Mouse (Mus musculus) cerebellum, adult 18-20 months (tissue): Measurements from ENCODE around the gene Pip4k2a.
"Not testable (repeated sequence)": the region's sequence is repeated elsewhere in the genome, so short reads cannot be mapped to it uniquely, and the experiment has no call there.

Experiments
- DNase-seq, 2 experiments: peaks; one replicate each; pipeline ENCODE4 v3.0.0; 2021

Gene Pip4k2a

DNA sequence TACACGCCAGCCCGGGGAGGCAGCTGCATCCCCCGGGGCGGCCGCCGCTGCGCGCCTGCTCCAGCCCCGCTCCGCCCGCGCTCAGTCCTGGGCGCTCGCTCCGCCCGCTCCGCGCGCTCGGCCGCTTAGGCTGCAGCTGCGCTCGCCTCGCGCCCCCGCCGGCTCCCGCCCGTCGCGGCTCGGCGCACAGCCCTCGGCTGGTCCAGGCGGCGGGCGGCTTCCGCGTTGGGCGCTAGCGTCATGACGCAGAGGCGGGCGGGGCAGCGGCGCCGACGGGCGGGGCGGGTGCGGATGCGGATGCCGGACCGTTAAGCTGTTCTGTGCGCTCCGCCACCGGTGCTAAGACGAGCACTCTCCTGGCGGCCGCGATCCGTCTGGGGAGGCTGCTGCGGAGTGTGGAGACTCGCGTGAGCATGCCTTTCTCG is at the start of gene Pip4k2a, which contains the start of gene 4930426L09Rik:
TSS of gene Pip4k2a (minus strand) at position 73 of the 425 bp plus-strand sequence.
TSS of gene 4930426L09Rik (plus strand) at position 290 of the 425 bp plus-strand sequence.
- peak; percentile 93 to 95 for DNase-seq

DNA sequence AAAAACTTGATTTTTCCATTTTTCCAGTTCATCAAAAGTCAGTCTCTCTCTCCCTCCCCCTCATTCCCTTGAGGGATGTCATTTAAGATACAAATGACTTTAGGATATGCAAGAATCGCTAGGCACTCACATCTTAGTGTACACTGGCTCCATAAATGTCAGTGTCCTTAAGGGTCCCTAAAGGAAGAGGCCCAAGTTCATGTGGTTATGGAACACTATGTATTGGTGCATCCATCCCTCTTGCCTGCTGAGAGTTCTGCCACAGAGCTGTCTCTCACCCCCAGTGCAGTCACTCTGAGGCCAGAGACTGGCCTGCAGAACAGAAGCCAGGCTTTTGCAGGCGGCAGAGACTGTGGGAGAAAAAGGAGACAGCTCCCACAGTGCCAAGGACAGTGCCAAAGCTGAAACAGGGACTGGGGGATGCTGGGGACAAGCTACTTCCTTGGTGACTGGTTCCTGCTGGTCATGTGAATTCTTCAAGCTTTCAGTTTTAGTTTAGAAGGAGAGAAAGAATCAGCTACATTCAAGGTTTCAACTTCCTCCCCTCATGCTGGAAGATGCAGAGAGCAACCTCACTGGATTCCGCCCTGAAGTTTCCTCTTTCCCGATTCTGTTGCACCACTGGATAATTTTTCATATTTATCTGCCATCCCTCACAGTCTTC is 40.1 kb upstream of the Pip4k2a start:
- DNase-seq: no peak

DNA sequence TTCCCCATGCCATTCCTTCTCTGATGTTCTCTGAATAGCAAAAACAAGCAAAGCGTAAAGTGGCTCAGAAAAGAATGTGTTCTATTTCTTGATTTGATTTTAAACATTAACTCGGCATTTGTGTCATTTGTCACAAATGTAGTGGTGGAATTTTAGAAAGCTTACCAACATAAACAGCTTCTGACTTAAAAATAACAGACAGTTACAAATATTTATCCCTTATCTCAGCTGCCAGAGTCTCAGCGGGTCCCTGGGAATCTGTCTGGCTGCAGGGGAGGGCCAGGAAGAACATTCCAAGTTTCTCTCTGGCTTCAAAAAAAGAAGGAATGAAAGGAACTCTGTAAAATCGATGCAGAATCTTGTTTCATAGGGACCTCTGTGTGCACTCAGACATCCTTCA is 39.5 kb upstream of the Pip4k2a start:
- DNase-seq: no peak

DNA sequence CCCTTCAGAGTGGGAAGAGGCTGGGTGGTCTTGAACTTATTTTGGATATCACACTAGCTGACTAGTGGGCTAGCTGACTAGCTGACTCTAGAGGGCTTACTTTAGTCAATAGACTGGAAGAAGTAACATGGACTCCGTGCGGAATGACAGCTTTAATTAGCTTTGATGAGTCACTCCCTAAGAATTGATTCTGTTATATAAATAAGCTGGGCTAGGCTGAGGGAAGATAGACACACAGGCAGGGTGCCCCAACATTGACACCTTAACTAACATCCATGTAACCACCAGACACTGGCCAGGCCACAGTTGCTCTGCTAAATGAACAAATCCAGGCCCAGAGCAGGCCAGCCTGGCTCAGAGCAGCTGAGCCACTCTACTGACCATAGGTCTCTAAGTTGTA is 26.9 kb upstream of the Pip4k2a start:
- DNase-seq: no peak

DNA sequence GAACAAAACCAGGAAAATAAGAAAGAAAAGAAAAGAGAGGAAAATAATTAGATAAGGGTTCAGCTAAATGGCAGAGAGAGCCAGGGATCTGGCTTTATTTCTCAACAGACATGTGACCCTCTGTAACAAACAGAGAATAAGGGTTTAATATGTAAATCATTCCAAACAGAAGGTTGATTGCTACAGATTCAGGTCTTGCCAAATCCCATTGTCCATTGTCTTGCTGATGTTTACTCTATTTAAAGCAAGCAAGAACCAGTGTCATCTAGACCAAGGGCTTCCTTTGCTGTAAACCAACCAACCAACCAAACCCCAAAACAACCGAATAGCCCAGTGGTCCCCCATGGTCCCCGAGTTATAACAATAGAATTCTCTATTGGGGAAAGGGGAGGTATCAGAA is 20.1 kb upstream of the Pip4k2a start:
- no peak for DNase-seq

DNA sequence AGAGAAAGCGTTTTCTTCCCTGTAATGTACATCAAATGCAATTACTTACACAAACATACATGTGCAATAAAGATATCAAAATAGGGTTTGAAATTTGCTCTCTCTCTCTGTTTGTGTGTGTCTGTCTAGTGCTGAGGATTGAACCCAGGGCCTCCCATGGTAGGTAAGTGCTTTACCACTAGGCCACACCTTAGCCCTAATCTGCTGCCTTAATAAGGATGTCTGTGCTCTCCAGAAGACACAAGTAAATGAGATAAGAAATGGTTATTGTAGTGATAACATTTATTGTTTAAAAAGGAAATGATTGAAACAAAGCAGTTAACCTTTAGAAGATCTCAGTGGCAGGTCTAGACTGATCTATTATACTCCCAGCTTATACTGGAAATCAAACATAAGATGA is 18.9 kb upstream of the Pip4k2a start:
- DNase-seq: no peak

DNA sequence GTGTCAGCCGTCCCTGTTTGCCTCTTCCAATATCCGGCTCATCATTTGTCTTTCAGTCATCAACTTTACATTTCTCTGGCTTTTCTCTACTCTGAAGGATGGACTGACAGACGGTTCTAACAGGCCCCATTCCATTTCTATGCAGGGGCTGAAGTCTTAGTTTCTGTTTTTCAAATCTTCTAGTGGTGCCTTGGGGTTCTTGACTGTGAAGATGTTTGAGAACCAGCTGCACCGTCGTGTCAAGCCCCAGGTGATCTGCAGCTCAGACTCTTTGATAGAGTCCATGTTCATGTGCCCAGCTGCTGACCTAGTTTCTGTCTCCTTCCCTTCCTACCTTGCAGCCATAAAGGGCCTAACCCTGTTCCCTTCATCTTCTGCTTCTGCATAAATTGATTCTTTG is 18.4 kb upstream of the Pip4k2a start:
- no peak for DNase-seq

DNA sequence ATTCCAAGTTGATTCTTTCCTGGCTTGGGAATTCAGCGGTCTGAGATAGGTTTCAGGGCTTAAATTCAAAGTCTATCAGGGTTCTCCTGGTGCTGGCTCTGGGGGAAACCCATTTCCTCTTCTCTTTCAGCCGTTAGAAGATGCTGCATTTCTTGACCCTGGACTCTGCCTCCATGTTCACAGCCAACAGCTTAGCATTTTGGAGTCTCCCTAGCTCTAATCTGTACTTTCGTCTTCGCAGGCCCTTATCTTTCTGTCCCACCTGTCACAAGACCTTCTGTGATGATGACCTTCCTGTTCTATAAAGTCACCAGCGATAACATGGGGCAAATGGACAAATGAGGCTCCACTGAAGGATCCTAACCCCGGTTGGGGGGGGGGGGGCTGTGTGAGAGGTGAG is 13.5 kb upstream of the Pip4k2a start:
- no peak for DNase-seq

DNA sequence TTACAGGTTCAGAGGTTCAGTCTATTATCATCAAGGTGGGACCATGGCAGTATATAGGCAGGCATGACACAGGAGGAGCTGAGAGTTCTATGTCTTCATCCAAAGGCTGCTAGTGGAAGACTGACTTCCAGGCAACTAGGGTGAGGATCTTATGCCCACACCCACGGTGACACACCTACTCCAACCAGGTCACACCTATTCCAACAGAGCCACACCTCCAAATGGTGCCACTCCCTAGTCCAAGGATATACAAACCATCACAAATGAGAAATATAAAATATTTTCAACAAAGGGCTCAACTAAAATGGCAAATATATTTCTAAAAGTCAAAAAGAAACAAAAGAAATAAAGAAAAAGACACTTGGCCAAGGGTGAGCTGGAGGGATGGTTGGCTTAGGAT is 12.6 kb upstream of the Pip4k2a start:
- DNase-seq: not testable (repeated sequence)

DNA sequence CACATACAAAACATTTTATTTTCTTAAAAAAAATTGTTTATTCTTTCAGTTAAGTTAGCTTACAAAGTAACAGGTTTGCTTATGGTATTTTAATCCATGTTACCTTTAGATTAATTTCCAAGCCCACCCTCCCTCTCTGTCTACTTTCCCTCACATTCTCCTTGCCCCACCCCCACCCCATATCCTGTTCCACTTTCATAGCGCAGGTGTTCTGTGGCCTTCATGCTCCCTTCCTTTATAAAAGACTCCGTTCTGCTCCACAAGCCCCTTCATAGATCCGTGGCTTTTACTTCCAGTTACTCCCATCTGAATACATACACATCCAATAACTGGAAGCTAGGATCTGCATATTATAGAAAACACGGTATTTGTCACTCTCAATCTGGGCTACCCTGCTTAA is 9.7 kb upstream of the Pip4k2a start:
- DNase-seq: no peak

DNA sequence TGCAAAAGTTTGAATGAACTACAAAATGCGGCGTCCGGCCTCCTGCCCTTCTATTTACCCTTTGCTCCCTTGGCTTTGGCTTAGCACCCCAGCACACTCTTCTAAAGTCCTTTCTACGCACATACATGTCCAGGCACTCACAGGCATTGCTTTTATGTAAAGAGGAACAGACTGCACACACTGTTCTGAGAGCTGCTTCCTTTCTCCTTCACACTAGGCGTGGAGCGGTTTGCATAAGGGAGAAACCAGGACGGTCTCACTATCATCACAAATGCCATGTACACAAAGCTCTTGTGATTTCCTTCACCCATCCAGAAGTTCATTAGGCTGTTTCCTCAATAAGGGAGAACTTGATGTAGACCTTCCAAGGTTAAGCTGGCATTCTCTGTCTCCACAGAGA is 8.2 kb upstream of the Pip4k2a start:
- no peak for DNase-seq

DNA sequence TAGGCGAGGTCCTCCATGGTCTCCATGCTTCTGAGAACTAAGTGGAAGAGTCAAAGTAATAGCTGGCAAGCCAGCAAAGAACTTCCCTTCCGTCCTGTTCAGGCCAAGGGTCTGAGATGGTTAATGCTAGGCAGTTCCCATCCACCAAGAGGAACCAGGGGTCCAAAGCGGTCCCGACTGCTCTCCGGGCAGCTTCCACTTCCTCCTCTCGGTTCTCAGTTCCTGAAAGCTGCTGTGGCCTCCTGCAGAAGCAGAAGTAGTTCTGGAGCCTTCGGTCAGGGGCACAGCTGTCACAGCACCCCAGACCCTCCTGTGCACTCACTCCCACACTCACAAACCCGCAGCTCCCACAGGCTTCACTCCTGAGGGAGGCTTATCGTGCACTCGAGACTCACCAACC is 6.9 kb upstream of the Pip4k2a start:
- DNase-seq: no peak

DNA sequence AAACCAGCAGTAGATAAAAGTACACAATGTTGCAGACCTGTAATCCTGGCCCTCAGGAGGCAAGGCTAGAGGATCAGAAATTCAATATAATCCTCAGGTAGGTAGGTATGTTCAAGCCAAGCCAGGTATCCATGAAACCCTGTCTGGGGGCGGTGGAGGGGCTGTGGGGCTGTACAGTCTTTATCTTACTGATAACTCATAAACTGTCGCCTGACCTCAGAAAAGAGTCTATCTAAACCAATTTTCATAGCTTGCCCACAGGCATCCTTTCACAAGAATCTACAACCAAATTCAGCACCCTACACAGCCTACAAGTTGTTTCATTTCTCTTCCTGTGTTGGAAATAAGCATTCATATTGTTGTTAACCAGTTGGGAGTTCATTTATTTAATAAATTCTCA is 1.5 kb upstream of the Pip4k2a start:
- no peak for DNase-seq

DNA sequence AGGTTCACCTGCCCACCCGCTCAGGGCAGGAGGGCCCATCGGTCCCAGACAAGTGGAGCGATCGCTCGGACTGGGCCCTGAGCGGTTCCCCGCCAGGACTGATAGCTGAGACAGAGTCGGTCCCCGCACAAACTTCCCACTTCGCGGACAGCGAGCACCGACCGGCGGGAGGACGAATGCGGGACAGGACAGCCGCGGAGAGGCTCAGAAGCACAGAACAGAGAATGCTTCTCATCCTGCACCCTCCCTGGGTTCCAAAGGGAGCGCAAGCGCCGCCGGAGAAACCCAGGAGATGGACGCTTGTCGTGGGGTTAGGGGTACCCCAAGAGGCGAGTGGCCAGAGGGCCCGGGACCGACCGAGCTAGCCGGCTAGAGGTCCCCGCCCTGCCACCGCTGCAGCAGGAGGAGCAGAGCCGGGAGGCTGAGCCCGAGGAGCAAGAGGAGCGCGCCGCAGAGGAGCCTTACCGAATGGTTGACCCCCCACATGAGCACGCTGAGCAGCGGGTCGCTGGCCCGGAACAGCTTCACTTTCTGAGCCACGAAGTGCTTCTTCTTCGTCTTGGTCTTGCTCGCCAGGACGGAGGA is 447 bp downstream of the Pip4k2a start:
- DNase-seq: peak; percentile 57 to 67

DNA sequence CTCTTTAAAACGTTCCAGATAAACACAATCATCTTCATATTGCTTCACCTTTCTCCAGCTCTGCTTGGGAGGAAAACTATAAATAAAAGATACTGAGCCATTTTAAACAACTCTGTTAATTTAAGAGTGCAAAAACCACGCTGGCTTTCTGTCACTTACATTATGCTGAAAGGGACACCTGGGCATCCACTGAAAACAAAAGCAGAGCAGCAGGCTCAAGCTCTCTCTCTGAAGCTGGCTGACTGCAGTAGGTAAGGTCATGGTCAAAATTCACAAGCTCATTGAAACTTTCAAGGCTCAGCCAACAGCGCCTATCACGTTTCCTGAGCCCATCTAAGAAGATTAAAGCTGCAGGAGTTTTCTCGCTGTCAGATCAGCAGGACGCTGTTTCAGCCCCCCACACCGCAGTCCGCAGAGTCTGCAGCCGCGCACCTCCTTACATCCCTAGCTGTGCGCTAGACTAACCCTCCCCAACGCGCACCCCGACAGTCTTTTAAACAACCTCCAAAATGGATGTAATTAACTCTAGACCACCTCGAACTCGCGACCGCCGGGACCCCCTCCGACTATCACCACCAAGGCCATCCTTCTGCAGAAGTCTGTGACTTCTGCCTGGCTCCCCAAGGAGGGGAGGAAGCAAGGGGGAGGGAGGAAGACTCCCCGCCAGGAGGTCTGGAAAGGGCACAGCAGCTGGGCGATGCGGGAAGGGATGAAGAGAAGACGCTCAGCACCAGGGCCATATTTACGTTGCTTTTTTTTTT is 1.3 kb downstream of the Pip4k2a start:
- DNase-seq: peak; percentile 31 to 41

DNA sequence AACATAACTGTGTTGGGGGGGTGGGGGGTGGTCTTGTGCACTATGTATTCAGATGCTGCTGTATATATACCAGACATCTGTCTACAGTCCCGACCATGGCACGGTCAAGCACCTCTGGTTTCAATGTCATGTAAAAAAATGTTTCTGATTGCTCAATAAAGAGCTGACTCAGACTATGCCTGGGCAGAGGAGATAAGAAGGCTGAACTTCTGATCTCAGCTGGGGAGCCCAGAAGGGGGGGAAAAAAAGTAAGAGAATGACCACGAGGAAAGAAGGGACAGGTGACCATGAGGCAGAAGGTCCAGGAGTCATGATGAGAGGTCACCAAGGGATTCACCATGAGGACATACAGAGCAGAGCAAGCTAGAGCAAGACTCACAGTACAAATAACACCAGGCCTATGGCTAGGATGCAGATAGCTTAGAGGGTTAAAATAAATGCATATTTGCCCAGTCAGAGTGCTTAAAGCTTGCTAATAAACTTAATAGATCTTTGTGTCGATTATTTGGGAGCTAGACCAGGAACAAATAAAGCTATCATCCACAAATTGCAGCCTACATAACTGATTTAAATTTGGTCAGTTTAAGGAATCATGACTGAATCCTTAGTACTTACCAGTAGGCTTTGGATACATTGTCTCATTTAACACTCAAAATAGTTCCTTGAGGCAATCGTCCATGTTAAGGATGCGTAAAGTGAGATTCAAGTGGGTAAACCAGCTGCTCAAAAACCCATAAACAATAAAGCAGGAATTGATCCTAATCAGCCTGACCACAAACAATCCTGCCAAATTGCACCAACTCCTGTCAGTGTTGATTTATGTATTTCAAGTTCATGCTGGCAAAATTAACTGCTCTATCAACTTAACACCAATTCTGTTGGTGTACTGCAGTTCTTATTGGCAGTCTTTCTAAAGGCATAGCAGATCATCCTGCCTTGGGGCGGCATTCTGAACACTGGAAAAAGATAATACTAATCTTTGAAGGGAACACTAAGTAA is 5.1 kb downstream of the Pip4k2a start:
- DNase-seq: no peak

DNA sequence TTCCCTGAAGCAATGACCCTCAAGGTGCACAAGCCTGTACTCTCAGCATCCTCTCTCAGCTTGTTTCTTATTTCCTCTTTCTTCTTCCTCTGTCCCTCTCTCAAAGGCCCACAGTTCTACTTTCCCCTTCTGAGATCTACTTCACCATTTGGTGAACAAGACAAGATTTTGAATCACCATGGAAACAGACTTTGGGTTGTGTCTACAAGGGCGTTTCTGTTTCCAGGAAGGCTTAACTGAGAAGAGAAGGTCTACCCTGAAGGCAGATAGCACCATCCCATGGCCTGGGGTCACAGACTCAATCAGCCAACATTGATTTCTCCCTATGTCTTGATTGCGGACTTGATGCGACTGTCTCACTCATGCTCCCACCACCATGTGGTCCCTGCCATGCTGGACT is 9.0 kb downstream of the Pip4k2a start:
- no peak for DNase-seq

DNA sequence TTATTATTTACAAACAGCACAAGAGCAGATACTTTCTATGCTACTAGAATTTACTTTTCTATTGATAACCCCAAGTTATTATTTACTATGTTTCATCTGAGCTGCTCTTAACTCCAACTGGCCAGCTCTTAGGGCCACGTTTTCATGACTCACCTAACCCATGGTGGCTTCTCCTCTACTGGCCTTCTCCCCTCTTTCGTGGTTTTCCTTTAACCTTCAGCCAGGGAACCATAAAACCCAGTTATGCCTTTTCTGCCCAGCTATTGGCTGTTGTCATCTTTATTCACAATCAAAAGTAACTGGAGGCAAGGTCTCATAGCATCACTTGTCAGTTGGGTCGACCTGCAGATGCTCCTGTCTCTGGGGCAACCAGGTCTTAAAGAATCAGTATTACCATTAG is 12.4 kb downstream of the Pip4k2a start:
- DNase-seq: no peak

DNA sequence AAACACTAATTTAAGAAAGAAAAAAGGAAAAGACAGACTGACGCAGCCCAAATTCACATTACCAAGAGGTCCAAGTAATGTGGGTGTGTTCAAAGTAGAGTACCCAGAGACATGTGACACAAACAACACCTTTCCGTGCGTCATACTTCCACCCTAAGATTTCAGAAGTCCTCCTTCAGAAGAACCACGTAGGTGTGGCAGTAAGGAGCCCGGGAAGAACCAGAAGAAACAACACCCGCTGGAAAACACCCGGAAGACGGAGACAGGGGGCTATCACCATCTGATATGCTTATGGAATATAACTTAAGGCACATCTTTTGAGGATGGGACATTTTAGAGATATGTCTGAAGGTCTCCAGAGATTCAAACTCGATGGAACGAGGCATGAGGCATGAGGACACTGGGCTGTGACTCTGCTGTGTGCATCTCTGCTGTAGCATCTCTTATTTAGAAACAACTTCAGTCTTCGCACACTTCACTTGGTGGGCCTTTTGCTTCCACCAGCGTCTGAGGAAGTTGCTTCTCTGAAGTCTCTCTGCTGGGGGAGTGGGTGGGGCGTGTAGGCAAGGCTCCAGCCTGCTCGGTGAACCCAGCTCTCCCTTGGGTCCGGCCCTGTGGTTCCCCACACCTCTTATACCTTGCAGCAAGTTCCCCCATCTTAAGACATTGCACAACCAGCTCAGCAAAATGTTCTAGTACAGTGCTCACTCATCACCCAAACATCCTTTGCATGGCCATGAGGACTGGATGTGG is 13.7 kb downstream of the Pip4k2a start:
- no peak for DNase-seq

DNA sequence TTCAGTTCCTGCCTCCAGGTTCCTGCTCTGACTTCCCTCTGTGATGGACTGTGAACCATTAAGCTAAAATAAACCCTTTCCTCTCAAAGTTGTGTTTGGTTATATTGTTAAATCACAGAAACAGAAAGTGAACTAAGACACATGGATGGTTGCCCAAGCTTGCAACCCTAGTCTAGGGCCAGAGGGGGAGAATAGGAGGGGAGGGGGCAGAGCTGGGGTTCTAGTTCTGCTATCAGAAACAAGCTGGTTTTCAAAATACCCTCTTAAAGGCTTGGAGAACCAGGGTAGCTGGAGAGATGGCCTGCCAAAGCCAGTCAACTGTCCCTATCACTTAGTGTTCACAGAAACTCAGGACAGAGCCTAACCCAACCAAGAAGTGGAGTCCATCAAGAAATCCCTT is 14.4 kb downstream of the Pip4k2a start:
- no peak for DNase-seq

DNA sequence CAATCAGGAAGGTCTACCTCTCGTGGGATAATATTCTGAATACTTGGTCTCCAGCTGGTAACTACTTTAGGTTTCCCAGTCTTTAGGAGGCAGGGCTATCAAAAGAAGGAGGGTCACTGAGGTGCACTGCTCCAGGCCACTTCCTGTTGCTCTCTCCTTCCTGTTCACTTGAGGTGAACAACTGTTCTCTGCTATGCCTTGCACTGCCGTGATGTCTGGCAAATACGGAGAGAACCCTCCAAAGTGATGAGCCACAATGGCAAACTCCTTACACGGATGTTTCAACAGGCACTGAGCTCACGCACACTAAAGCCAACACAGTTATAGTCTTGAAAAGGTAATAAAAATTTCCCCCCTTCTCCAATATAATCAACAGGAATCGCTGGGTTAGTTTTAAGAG is 15.3 kb downstream of the Pip4k2a start:
- no peak for DNase-seq

DNA sequence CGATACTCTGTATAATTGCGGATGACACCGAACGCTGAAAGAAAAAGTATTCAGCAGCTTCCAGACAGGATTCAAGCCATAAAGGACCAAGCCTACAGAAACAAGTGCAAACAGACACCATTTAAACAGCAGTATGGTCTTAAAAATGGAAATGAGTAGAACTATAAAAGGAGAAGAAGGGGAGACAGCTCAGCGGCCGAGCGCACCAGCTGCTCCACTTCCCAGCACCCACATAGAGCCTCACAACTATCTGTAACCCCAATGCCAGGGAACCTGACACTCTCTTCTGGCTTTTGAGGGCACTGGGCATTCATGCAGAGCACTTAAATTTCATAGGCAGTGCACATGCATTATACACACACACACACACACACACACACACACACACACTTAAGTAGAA is 18.3 kb downstream of the Pip4k2a start:
- DNase-seq: no peak
